Mouse (Mus musculus): Measurements from ENCODE around the gene Rora. TPM values are rescaled to one million over a fixed set of nuclear protein-coding genes. Genes with fewer than 3 reads are reported as not detected.

Rora gene
- polyA plus RNA-seq, 1 experiment from 2014 or later = 6.0 TPM

- Histone ChIP-seq H3K4me1 (replicated peaks) (peaks cover 9% of the 10 kb centered on the region; the same call in 1 of the 2 replicates), H3K4me3 (replicated peaks) (no peak overlapping the region), H3K36me3 (replicated peaks) (no peaks in the 10 kb centered on the region), H3K9ac (no peak overlapping the region), H3K27me3 (no peaks in the 10 kb centered on the region), H3K4me2 (no peak overlapping the region), H3K9me3 (replicated peaks) (no peaks in the 10 kb centered on the region), H3K27ac (replicated peaks) (no peak overlapping the region)
- ATAC-seq (ENCODE audit: insufficient read depth) = no peak
- WGBS (ENCODE audit: insufficient replicate concordance) = 35% methylated on average over 8 of the region's 8 CpGs
These were observed 235.1 kb downstream of the Rora start for GRCm38 (mm10) chr9:68888670-68889069.

- H3K9ac ChIP-seq = no peak overlapping the region
- H3K9me3 ChIP-seq (replicated peaks) = no peaks in the 10 kb centered on the region
- H3K4me2 ChIP-seq = no peak overlapping the region
- H3K27me3 ChIP-seq = no peaks in the 10 kb centered on the region
- H3K27ac ChIP-seq (replicated peaks) = no peak overlapping the region
- no peak for ATAC-seq (ENCODE audit: insufficient read depth)
- H3K4me3 ChIP-seq (replicated peaks) = no peak overlapping the region
- H3K36me3 ChIP-seq (replicated peaks) = no peaks in the 10 kb centered on the region
- no peaks in the 10 kb centered on the region for H3K4me1 ChIP-seq (replicated peaks)
- WGBS (ENCODE audit: insufficient replicate concordance) = 74% methylated on average over 11 of the region's 11 CpGs
These were observed 237.8 kb downstream of the Rora start for GRCm38 (mm10) chr9:68891431-68891830.

- no peaks in the 10 kb centered on the region for H3K36me3 ChIP-seq (replicated peaks)
- H3K4me2 ChIP-seq = no peak overlapping the region
- WGBS (ENCODE audit: insufficient replicate concordance) = 70% methylated on average over 4 of the region's 4 CpGs
- no peak for ATAC-seq (ENCODE audit: insufficient read depth)
- H3K9ac ChIP-seq = no peak overlapping the region
- H3K27me3 ChIP-seq = no peaks in the 10 kb centered on the region
- H3K9me3 ChIP-seq (replicated peaks) = no peaks in the 10 kb centered on the region
- H3K4me1 ChIP-seq (replicated peaks) = no peaks in the 10 kb centered on the region
- no peak overlapping the region for H3K27ac ChIP-seq (replicated peaks)
- no peak overlapping the region for H3K4me3 ChIP-seq (replicated peaks)
These were observed 238.8 kb downstream of the Rora start for GRCm38 (mm10) chr9:68892356-68892755.

- Histone ChIP-seq H3K36me3 (replicated peaks) (no peaks in the 10 kb centered on the region), H3K27me3 (no peaks in the 10 kb centered on the region), H3K4me1 (replicated peaks) (no peaks in the 10 kb centered on the region), H3K4me2 (no peak overlapping the region), H3K9ac (no peak overlapping the region), H3K4me3 (replicated peaks) (no peak overlapping the region), H3K27ac (replicated peaks) (no peak overlapping the region), H3K9me3 (replicated peaks) (no peaks in the 10 kb centered on the region)
- 59% methylated on average over 6 of the region's 6 CpGs for WGBS (ENCODE audit: insufficient replicate concordance)
- no peak for ATAC-seq (ENCODE audit: insufficient read depth)
These were observed 239.3 kb downstream of the Rora start for GRCm38 (mm10) chr9:68892859-68893258.

- Histone ChIP-seq H3K9me3 (replicated peaks) (no peaks in the 10 kb centered on the region), H3K36me3 (replicated peaks) (no peaks in the 10 kb centered on the region), H3K27ac (replicated peaks) (no peak overlapping the region), H3K4me2 (no peak overlapping the region), H3K9ac (no peak overlapping the region), H3K27me3 (no peaks in the 10 kb centered on the region), H3K4me1 (replicated peaks) (no peaks in the 10 kb centered on the region), H3K4me3 (replicated peaks) (no peak overlapping the region)
- no peak for ATAC-seq (ENCODE audit: insufficient read depth)
- 56% methylated on average over 6 of the region's 6 CpGs for WGBS (ENCODE audit: insufficient replicate concordance)
These were observed 244.7 kb downstream of the Rora start for GRCm38 (mm10) chr9:68898286-68898685.

GRCm38 (mm10) chr9:68899525-68900222 lies 246.1 kb downstream of the Rora start:
- H3K4me3 ChIP-seq (replicated peaks) = no peak overlapping the region
- H3K27me3 ChIP-seq = no peaks in the 10 kb centered on the region
- WGBS (ENCODE audit: insufficient replicate concordance) = 48% methylated on average over 5 of the region's 5 CpGs

GRCm38 (mm10) chr9:68906361-68906883 lies 252.8 kb downstream of the Rora start:
- Histone ChIP-seq H3K9me3 (replicated peaks) (no peaks in the 10 kb centered on the region), H3K4me2 (no peak overlapping the region), H3K4me3 (replicated peaks) (no peak overlapping the region), H3K27me3 (no peaks in the 10 kb centered on the region), H3K9ac (no peak overlapping the region), H3K36me3 (replicated peaks) (no peaks in the 10 kb centered on the region), H3K4me1 (replicated peaks) (peaks cover 6% of the 10 kb centered on the region; the same call in 1 of the 2 replicates), H3K27ac (replicated peaks) (no peak overlapping the region)
- 67% methylated on average over 6 of the region's 6 CpGs for WGBS (ENCODE audit: insufficient replicate concordance)
- no peak for ATAC-seq (ENCODE audit: insufficient read depth)

More at GRCm38 (mm10) chr9:68899525-68900222, 246.1 kb downstream of the Rora start:
- Histone ChIP-seq H3K36me3 (replicated peaks) (no peaks in the 10 kb centered on the region), H3K9ac (no peak overlapping the region), H3K4me2 (no peak overlapping the region), H3K9me3 (replicated peaks) (no peaks in the 10 kb centered on the region), H3K27ac (replicated peaks) (no peak overlapping the region), H3K4me1 (replicated peaks) (no peaks in the 10 kb centered on the region)
- no peak for ATAC-seq (ENCODE audit: insufficient read depth)

GRCm38 (mm10) chr9:68912483-68913151 lies 259.0 kb downstream of the Rora start:
- Histone ChIP-seq H3K4me1 (replicated peaks) (peaks cover 6% of the 10 kb centered on the region; the same call in 1 of the 2 replicates), H3K36me3 (replicated peaks) (no peaks in the 10 kb centered on the region), H3K9ac (no peak overlapping the region), H3K27ac (replicated peaks) (no peak overlapping the region), H3K9me3 (replicated peaks) (no peaks in the 10 kb centered on the region), H3K4me2 (no peak overlapping the region), H3K27me3 (no peaks in the 10 kb centered on the region), H3K4me3 (replicated peaks) (no peak overlapping the region)
- WGBS (ENCODE audit: insufficient replicate concordance) = 40% methylated on average over 8 of the region's 8 CpGs
- ATAC-seq (ENCODE audit: insufficient read depth) = no peak

GRCm38 (mm10) chr9:68913191-68913697 lies 259.7 kb downstream of the Rora start:
- no peak overlapping the region for H3K4me2 ChIP-seq

GRCm38 (mm10) chr9:68914541-68915275 lies 261.1 kb downstream of the Rora start:
- Histone ChIP-seq H3K36me3 (replicated peaks) (no peaks in the 10 kb centered on the region), H3K4me2 (no peak overlapping the region), H3K4me1 (replicated peaks) (no peaks in the 10 kb centered on the region), H3K27me3 (no peaks in the 10 kb centered on the region), H3K27ac (replicated peaks) (no peak overlapping the region), H3K9me3 (replicated peaks) (no peaks in the 10 kb centered on the region), H3K4me3 (replicated peaks) (no peak overlapping the region), H3K9ac (no peak overlapping the region)
- no peak for ATAC-seq (ENCODE audit: insufficient read depth)
- WGBS (ENCODE audit: insufficient replicate concordance) = 72% methylated on average over 4 of the region's 4 CpGs

More at GRCm38 (mm10) chr9:68913191-68913697, 259.7 kb downstream of the Rora start:
- no peak overlapping the region for H3K27ac ChIP-seq (replicated peaks)
- no peaks in the 10 kb centered on the region for H3K9me3 ChIP-seq (replicated peaks)
- ATAC-seq (ENCODE audit: insufficient read depth) = no peak
- no peaks in the 10 kb centered on the region for H3K27me3 ChIP-seq
- H3K36me3 ChIP-seq (replicated peaks) = no peaks in the 10 kb centered on the region
- peaks cover 5% of the 10 kb centered on the region; the same call in 1 of the 2 replicates for H3K4me1 ChIP-seq (replicated peaks)
- no peak overlapping the region for H3K9ac ChIP-seq
- 58% methylated on average over 10 of the region's 10 CpGs for WGBS (ENCODE audit: insufficient replicate concordance)
- no peak overlapping the region for H3K4me3 ChIP-seq (replicated peaks)

GRCm38 (mm10) chr9:68916741-68917140 lies 263.2 kb downstream of the Rora start:
- 39% methylated on average over 1 of the region's 1 CpGs for WGBS (ENCODE audit: insufficient replicate concordance)
- Histone ChIP-seq H3K27me3 (no peaks in the 10 kb centered on the region), H3K27ac (replicated peaks) (no peak overlapping the region), H3K9ac (no peak overlapping the region), H3K36me3 (replicated peaks) (no peaks in the 10 kb centered on the region), H3K4me1 (replicated peaks) (no peaks in the 10 kb centered on the region), H3K4me2 (no peak overlapping the region), H3K9me3 (replicated peaks) (no peaks in the 10 kb centered on the region), H3K4me3 (replicated peaks) (no peak overlapping the region)
- no peak for ATAC-seq (ENCODE audit: insufficient read depth)

Measured in liver, embryonic 15.5 days (tissue).